Mouse (Mus musculus) layer of hippocampus, adult 9-11 months (tissue): ENCODE data around the gene Acad10.
"Not testable (repeated sequence)": the region's sequence is repeated elsewhere in the genome, so short reads cannot be mapped to it uniquely, and the experiment has no call there.

ENCODE experiments used
- DNase-seq: peaks from one replicate; pipeline ENCODE4 v3.0.0; 2022

Gene Acad10

GRCm38 (mm10) chr5:121660059-121660896, at the start of gene Acad10, which contains the start of gene Brap:
Gene Acad10 (minus strand): TSS chr5:121660514.
Gene Brap (plus strand): TSS chr5:121660563.
- DNase-seq: peak; percentile 92

- no peak for DNase-seq
Observed at GRCm38 (mm10) chr5:121704512-121705248, 44.4 kb upstream of the Acad10 start.

- DNase-seq: no peak
Observed at GRCm38 (mm10) chr5:121703341-121703740, 43.0 kb upstream of the Acad10 start.

GRCm38 (mm10) chr5:121701111-121701769, 40.9 kb upstream of the Acad10 start:
- DNase-seq: no peak

- DNase-seq: peak; percentile 70
Observed at GRCm38 (mm10) chr5:121700496-121700895, 40.2 kb upstream of the Acad10 start.

GRCm38 (mm10) chr5:121699891-121700290, 39.6 kb upstream of the Acad10 start:
- DNase-seq: no peak

GRCm38 (mm10) chr5:121696761-121697160, 36.4 kb upstream of the Acad10 start:
- no peak for DNase-seq

GRCm38 (mm10) chr5:121692897-121693296, 32.6 kb upstream of the Acad10 start:
- DNase-seq: no peak

- DNase-seq: not testable (repeated sequence)
Observed at GRCm38 (mm10) chr5:121691436-121691835, 31.1 kb upstream of the Acad10 start.

GRCm38 (mm10) chr5:121690482-121691211, 30.3 kb upstream of the Acad10 start:
- no peak for DNase-seq

GRCm38 (mm10) chr5:121686113-121686898, 26.0 kb upstream of the Acad10 start:
- no peak for DNase-seq

GRCm38 (mm10) chr5:121685495-121685894, 25.2 kb upstream of the Acad10 start:
- DNase-seq: no peak

- DNase-seq: no peak
Observed at GRCm38 (mm10) chr5:121682250-121682649, 21.9 kb upstream of the Acad10 start.

- no peak for DNase-seq
Observed at GRCm38 (mm10) chr5:121670412-121670811, 10.1 kb upstream of the Acad10 start.

GRCm38 (mm10) chr5:121668411-121668810, 8.1 kb upstream of the Acad10 start:
- DNase-seq: no peak

GRCm38 (mm10) chr5:121667067-121667466, 6.8 kb upstream of the Acad10 start:
- DNase-seq: no peak

- DNase-seq: no peak
Observed at GRCm38 (mm10) chr5:121664971-121665370, 4.7 kb upstream of the Acad10 start.

GRCm38 (mm10) chr5:121664078-121664477, 3.8 kb upstream of the Acad10 start:
- DNase-seq: no peak

- no peak for DNase-seq
Observed at GRCm38 (mm10) chr5:121663456-121663855, 3.1 kb upstream of the Acad10 start.

GRCm38 (mm10) chr5:121661494-121661893, 1.2 kb upstream of the Acad10 start:
- no peak for DNase-seq

GRCm38 (mm10) chr5:121660897-121661254, 562 bp upstream of the Acad10 start:
- DNase-seq: no peak

GRCm38 (mm10) chr5:121657656-121658055, 2.7 kb downstream of the Acad10 start:
- DNase-seq: not testable (repeated sequence)
